Mouse (Mus musculus) adrenal gland, postnatal 4 days (tissue): ENCODE measurements at regions not wholly inside any gene's neighbourhood (a gene's known extent, or its start where the extent isn't known, plus 50 kb on each side); places are given as distances from the start of the nearest gene placed in this dataset.
"Not testable (repeated sequence)": the region's sequence is repeated elsewhere in the genome, so short reads cannot be mapped to it uniquely, and the experiment has no call there.

ENCODE experiments used
- DNase-seq, 2 experiments: peaks; one replicate each; pipeline ENCODE4 v3.0.0; 2021 to 2022; ENCODE audit warnings: low spot score in 2 of 2, mixed read lengths in 2 of 2

DNA sequence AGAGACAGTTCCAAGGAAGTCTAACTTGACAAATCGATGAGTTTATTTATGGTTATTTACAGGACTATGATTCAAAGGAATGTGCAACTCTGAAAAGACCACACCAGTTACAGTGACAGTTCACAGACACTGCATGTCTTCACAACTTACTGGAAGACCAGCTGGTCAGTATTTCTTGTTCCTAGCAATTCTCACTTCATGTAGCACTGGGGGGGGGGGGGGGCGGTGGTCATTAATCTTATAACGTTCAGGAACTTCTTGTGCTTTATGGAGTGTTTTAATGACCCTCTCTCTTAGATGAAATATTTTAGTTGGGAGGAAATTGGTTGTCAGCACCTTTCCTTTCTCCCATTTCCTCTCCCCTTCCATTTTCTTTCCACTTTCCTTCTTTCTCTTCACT, 1752.1 kb upstream of the Cntnap5a start:
- DNase-seq, result no peak

GRCm38 (mm10) chr1:113958016-113958751, 1726.4 kb upstream of the Cntnap5a start:
- DNase-seq, result no peak

DNA sequence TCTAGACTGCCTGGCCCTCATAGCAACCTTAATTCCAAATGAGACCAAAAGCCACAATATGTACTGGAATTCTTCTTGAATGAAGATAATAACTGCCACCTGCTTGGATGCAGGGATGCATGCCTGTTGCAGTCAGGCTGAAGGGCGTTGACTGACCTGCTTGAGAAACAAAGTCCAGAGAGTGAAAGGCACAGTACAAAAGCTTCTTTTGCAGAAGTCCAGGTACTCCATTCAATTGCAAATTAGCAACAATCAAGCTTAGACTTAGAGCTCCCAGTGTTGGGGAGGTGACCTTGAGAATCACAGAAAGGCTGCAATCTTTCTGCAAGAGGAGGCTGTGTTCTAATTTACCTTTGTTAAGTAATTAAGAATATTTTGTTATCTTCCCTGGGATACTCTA, 1725.3 kb upstream of the Cntnap5a start:
- not testable (repeated sequence) for DNase-seq

DNA sequence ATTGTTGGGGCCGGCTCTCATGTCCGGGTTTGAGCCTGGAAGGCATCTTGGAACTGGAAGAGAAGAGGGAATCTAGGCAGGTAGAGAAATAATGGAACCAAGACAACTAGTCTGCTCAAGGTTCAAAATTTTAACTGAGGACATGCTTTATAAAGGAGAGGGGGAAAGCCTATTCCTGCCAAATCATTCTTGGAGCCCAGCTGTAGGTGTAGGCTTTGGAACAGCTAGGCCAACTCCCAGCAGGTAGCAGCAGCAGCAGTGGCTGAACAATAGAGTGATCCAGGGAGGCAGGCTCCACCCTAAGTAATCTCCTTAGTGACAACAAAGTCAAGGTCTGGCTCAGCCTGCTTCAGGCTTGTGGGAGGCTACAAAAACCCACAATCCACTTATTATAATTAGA, 1720.6 kb upstream of the Cntnap5a start:
- DNase-seq, result not testable (repeated sequence)

- no peak for DNase-seq
Measured at GRCm38 (mm10) chr1:113964431-113964830, 1720.1 kb upstream of the Cntnap5a start.

DNA sequence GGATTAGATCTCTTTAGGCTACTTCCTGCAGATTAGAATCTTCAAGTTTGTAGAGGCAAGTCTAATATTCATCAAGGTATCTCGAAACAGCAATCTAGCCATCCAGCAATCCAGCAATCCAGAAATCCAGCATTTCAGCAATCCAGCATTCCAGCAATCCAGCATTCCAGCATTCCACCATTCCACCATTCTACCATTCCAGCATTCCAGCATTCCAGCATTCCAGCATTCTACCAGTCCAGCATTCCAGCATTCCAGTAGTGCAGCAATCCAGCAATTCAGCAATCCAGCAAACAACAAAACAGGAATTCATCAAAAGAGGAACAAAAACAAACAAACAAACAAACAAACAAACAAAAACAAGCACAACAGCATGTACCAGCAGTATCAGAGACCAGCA, 1713.9 kb upstream of the Cntnap5a start:
- DNase-seq, result no peak

DNA sequence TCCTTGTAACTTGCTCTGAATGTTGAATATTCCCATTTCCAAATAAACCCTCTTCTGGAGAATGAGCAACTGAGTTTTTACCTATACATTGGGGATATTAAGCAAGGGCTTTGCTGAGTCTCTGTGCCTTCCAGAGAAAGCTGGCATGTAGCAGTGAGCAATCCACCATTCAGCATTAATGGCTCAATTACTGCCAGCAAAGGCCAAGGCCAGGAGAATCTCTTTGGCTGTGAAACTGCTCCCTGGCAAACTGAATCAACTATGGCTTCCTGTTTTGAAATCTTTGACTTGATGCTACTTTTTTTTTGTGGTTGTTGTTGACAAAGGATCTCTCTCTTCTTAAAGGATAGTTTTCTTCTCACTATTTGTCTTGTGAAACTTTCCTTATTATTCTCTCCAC, 1704.4 kb upstream of the Cntnap5a start:
- DNase-seq, result peak in 1 of 2 experiments; percentile 3

DNA sequence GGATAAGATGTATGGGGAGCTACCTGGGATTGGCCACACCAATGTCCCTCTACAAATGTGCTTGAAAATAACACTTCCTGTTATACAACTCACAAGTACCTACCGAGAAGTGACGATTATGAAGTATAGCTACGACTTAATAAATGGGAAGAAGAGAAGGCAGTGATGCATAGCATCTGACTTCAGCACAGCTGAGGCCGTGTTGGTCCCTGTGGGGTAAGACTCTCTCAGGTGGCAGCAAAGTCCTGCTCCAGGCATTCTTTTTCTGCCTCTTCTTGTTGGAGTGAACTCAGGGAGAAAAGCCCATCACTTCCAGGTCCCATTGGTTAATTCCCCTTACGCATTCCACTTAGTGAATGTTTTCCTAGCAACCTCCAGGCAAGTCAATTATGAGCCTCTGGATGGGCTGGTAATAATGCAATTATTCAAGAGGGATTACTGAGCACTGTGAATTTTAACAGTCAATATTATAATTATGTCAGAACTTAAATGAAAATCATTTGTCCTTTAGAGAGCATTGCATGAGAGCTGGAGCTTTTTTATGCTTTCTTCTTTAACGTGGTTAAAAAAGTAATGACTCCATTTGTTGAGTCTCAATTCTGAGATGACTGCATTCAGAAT, 1694.8 kb upstream of the Cntnap5a start:
- DNase-seq, result no peak

DNA sequence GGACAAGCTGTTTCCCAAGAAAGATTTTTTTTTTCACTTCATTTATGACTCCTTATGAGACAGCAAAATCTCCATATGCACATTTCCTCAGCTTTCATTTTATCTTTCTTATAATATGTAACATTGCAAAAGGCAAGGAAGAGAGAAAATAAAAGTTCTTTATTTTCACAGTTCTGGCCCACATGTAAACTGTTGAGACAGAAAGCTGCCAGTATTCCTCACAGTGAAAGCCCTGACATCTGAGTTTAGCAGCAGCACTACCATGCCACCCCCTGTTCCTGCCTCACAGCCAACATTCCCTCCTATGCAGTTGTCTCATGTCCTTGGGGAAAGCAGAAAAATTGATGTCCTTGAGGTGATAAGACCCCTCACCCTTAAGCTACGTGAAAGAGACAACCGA, 1692.1 kb upstream of the Cntnap5a start:
- no peak for DNase-seq

- no peak for DNase-seq
Measured at GRCm38 (mm10) chr1:114037877-114038276, 1646.7 kb upstream of the Cntnap5a start.

GRCm38 (mm10) chr1:114039383-114039782, 1645.2 kb upstream of the Cntnap5a start:
- no peak for DNase-seq

DNA sequence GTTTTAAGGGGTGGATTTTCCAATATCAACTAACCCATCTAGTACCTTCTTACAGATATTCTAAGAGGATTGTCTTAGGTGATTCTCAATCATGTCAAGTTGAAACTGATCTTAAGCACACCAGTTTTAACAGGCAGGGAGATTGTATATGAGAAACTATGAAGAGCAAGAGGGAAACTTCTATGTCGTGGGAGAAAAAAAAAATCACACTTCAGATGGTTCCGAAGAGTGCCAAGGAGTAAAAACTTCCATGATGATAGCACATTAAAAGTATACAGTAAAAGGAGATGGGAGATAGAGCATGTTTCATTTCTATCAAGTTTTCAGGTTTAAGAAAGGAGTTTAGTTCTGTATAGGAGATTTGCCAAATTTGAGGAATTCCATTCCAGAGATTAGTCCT, 1621.5 kb upstream of the Cntnap5a start:
- no peak for DNase-seq

DNA sequence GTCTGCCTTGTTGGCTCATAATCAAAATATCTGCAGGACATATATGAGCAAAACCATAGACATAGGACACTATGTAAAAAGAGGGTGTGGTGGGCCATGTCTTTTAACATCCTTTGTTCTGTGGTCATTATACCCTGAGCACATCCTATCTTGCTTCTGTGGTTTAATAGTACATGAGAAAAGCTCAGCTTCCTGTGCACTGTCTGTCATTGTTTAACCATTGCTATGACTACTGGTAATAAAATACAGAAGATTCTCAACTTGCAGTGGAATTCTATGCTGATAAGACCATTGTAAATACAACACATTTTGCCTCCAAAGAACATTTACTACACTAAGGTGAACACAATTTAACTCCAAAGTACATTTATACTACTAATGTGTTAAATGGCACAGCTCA, 1610.0 kb upstream of the Cntnap5a start:
- no peak for DNase-seq
